Mouse (Mus musculus): ENCODE measurements around the gene Tas2r110.

Tas2r110 gene

DNA sequence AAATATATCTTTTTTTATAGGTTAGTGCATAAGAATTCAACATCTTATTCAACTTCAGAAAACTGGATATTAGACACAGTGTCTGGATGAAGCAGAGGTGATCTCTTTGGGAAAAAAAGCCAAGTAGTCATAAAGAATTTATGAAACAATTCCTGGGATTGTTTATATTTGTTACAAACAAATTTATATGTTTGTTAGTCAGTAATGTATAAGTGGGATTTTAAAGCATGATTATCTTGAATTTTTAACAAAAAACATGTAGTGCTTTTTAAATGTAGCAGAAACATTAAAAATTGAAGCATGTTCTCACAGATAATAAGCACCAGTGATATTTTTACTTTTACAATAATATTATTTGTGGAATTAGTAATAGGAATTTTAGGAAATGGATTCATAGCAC is at the start of gene Tas2r110:
Gene Tas2r110 (plus strand): TSS at position 301 of the 400 bp plus-strand sequence.
- ChIA-PET CTCF (no interaction called here), POLR2A (no interaction called here)

GRCm38 (mm10) chr6:132846842-132847241 is 21.0 kb upstream of the Tas2r110 start, which contains the start of gene Tas2r123:
Tas2r123 (plus strand) TSS chr6:132847142.
- ChIA-PET POLR2A (no interaction called here), CTCF (no interaction called here)

- CTCF ChIA-PET, result no interaction called here
- POLR2A ChIA-PET, result no interaction called here
Observed at GRCm38 (mm10) chr6:132855138-132855537, 12.7 kb upstream of the Tas2r110 start, which contains the start of gene Tas2r116. Tas2r116 (plus strand) TSS chr6:132855438.

GRCm38 (mm10) chr6:132892711-132893110 is 24.9 kb downstream of the Tas2r110 start, which contains the start of gene Tas2r113:
Tas2r113 (plus strand) TSS chr6:132893011.
- CTCF ChIA-PET, result no interaction called here

DNA sequence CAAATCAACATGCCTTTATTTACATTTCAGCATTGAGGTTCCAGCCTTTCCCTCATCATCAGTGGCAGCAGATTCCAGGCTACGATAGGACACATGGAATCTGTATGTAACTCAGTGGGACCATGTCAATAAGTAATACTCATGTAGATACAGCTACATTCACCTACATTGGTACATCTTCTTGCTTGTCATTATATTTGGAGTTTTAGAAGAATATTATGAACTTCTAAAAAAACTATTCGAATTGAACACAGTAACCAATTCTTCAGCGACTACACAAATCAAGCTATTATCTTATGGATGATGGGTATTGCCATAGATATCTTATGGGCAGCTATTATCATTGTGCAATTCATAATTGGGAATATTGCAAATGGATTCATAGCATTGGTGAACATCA is 41.5 kb downstream of the Tas2r110 start, which contains the start of gene Tas2r125:
Gene Tas2r125 (plus strand): TSS at position 301 of the 400 bp plus-strand sequence.
- POLR2A ChIA-PET, result no interaction called here
- CTCF ChIA-PET, result no interaction called here

More at GRCm38 (mm10) chr6:132892711-132893110, 24.9 kb downstream of the Tas2r110 start, which contains the start of gene Tas2r113:
- POLR2A ChIA-PET, result no interaction called here
